Mouse (Mus musculus): ENCODE data around the gene Ankrd55.

DNA sequence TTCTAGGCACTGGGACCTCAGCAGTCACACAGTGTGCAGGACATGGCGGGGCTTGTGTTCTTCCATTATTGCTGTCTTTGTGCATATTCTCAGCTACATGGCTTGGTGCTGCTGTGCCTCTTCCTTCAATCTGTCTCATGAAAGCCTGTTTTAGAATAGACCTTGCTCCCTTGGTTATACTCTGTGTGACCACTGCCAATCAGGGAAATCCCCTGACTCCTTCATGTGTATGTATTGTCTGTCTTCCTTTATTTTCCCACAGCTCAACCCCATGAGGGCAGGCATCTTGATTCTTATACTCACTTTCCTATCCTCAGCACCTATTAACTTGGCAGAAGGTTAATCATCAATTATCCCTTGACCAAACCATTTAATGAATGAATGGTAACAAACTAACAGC, 60.0 kb downstream of the Ankrd55 start:
- TF ChIP-seq CTCF (IDR thresholded peaks at IDR 0.05; ENCODE audit: borderline replicate concordance, insufficient read depth, low read length) (no peak), POLR2A (IDR thresholded peaks at IDR 0.05; ENCODE audit: low read depth, low read length) (no peak)

Data from embryonic fibroblast, embryonic 13.5 days (primary cell).